In genomic region chrX:142869844-142870243, GRCm38 (mm10) we compare ENCODE assay signal across 17 mouse cellular contexts.
DNase-seq lines count a peak whose midpoint lies in the region; ATAC-seq and TF ChIP-seq lines count a peak whose summit lies in the region.
"Had no signal": no experiment of that assay in that cellular context is flagged by ENCODE, and none has a peak within 500 bp of the region (broad histone marks: within the 10 kb centered on the region; RNA-seq: fewer than 3 reads in every experiment).

No protein-coding gene starts in this region.

- TF ChIP-seq CTCF in left cerebral cortex, adult 2 months (IDR thresholded peaks at IDR 0.05) = no peak

- no peaks in the 10 kb centered on the region for H3K4me1 ChIP-seq in forebrain, embryonic 11.5 days (replicated peaks; ENCODE audit: control insufficient read depth, insufficient read depth, low read length)
- H3K4me1 ChIP-seq in forebrain, embryonic 10.5 days = no peaks in the 10 kb centered on the region
- H3K4me1 ChIP-seq: hindbrain, embryonic 10.5 days; megakaryocyte, embryonic 14.5 days had no signal

- no peak overlapping the region for H3K4me3 ChIP-seq in forebrain, embryonic 11.5 days (ENCODE audit: low read depth, low read length)
- no peak overlapping the region for H3K4me3 ChIP-seq in forebrain, embryonic 10.5 days
- no peak overlapping the region for H3K4me3 ChIP-seq in left cerebral cortex, adult 2 months
- H3K4me3 ChIP-seq: hindbrain, embryonic 10.5 days; megakaryocyte, embryonic 14.5 days; myocyte had no signal

- no peaks in the 10 kb centered on the region for H3K27me3 ChIP-seq in forebrain, embryonic 11.5 days (ENCODE audit: control insufficient read depth, insufficient read depth, low read length)
- H3K27me3 ChIP-seq in forebrain, embryonic 10.5 days (ENCODE audit: poor library complexity, severe bottlenecking) = peaks cover 39% of the 10 kb centered on the region
- H3K27me3 ChIP-seq: megakaryocyte, embryonic 14.5 days had no signal

- 0 out of 2 replicates have a peak, but pooled peaks have one; percentile 30 for ATAC-seq in forebrain, embryonic 11.5 days (replicated peaks; ENCODE audit: low FRiP score)
- ATAC-seq: intestine, embryonic 16.5 days had no signal

- H3K4me2 ChIP-seq in forebrain, embryonic 11.5 days (ENCODE audit: low read depth, low read length, severe bottlenecking) = no peak overlapping the region

- 67% methylated on average over 2 of the region's 2 CpGs for WGBS in forebrain, embryonic 11.5 days
- 80% methylated on average over 2 of the region's 2 CpGs for whole genome bisulfite sequencing in forebrain, embryonic 10.5 days

- no peaks in the 10 kb centered on the region for H3K36me3 ChIP-seq in forebrain, embryonic 11.5 days (ENCODE audit: control insufficient read depth, insufficient read depth, low read length)
- H3K36me3 ChIP-seq in forebrain, embryonic 10.5 days (replicated peaks) = no peaks in the 10 kb centered on the region
- H3K36me3 ChIP-seq: hindbrain, embryonic 10.5 days had no signal

- no peak for DNase-seq in forebrain, embryonic 11.5 days (ENCODE audit: low spot score)
- DNase-seq in forebrain, embryonic 10.5 days (ENCODE audit: extremely low spot score, low spot score) = no peak
- peak; percentile 6 for DNase-seq in left cerebral cortex, postnatal 4 days
- no peak for DNase-seq in left cerebral cortex, adult 2 months (ENCODE audit: extremely low spot score in 1 of 2, low spot score in 2 of 2)
- peak; percentile 12 for DNase-seq in brain, adult 2 months (ENCODE audit: low read depth, low spot score)
- DNase-seq in retina, embryonic 14.5 days (ENCODE audit: low spot score) = peak; percentile 2
- DNase-seq in spleen, postnatal 10 days (ENCODE audit: low spot score in 2 of 2) = no peak
- DNase-seq: cerebellum, adult 8-10 months; liver; lung, adult 2 months; thymus, postnatal 36 days had no signal

- no peak overlapping the region for H3K27ac ChIP-seq in forebrain, embryonic 11.5 days (ENCODE audit: low read depth, low read length)
- H3K27ac ChIP-seq in forebrain, embryonic 10.5 days = no peak overlapping the region
- no peak overlapping the region for H3K27ac ChIP-seq in left cerebral cortex, adult 2 months
- H3K27ac ChIP-seq: hindbrain, embryonic 10.5 days; kidney, postnatal 0 days; stomach, postnatal 0 days had no signal

- no peaks in the 10 kb centered on the region for H3K9me3 ChIP-seq in forebrain, embryonic 11.5 days (ENCODE audit: control insufficient read depth, low read length)
- no peaks in the 10 kb centered on the region for H3K9me3 ChIP-seq in forebrain, embryonic 10.5 days
- H3K9me3 ChIP-seq: hindbrain, embryonic 10.5 days; megakaryocyte, embryonic 14.5 days had no signal

- no peak overlapping the region for H3K9ac ChIP-seq in forebrain, embryonic 11.5 days (ENCODE audit: low read length)

- intact Hi-C loops in left cerebral cortex, postnatal 4 days (cut with DNase I) = no loop called here
- intact Hi-C loops in left cerebral cortex, adult 2 months (cut with DNase I) = no loop called here

Comparison
In these comparisons a context has a peak if more than half of its experiments do, and no peak if none do; other contexts are left out.
1. DNase-seq: peak in left cerebral cortex, postnatal 4 days (single experiment), brain, adult 2 months (single experiment) and retina, embryonic 14.5 days (single experiment); none in forebrain, embryonic 11.5 days (single experiment), forebrain, embryonic 10.5 days (single experiment), left cerebral cortex, adult 2 months (0 of 2) and spleen, postnatal 10 days (0 of 2).